Mouse (Mus musculus) testis, adult 2 months (tissue): ENCODE results near the gene Ranbp6.

ENCODE experiments used
- CTCF ChIP-seq: fragments of 200-500 bp; IDR thresholded peaks from 2 replicates; pipeline ENCODE4 v1.5.1; 2012; ENCODE audit warnings: low read depth, mild to moderate bottlenecking, inconsistent platforms, low read length, moderate library complexity; ENCODE audit not compliant: control insufficient read depth, insufficient read depth, insufficient replicate concordance
- POLR2A ChIP-seq: fragments of 200-500 bp; IDR thresholded peaks from 2 replicates; pipeline ENCODE4 v1.6.1; 2012; ENCODE audit warnings: low read depth, mild to moderate bottlenecking, inconsistent platforms, low read length, moderate library complexity; ENCODE audit not compliant: control insufficient read depth

GRCm38 (mm10) chr19:29787997-29788396 is 24.8 kb downstream of the Ranbp6 start:
- TF ChIP-seq POLR2A: no peak
- no peak for TF ChIP-seq CTCF
